Mouse (Mus musculus) thymus, postnatal 25 days (tissue): ENCODE data around the gene Gm9.
"Not testable (repeated sequence)": the region's sequence is repeated elsewhere in the genome, so short reads cannot be mapped to it uniquely, and the experiment has no call there.

Source experiments
- DNase-seq: peaks from one replicate; pipeline ENCODE4 v3.0.0; 2022

Gm9 gene

GRCm38 (mm10) chrX:37210941-37211340 lies at the start of gene Gm9:
Gene Gm9, minus strand, starts transcription at chrX:37211041.
- DNase-seq: no peak

- DNase-seq: not testable (repeated sequence)
Observed at GRCm38 (mm10) chrX:37249619-37250018, 38.8 kb upstream of the Gm9 start, which contains the start of gene Rhox3a. Gene Rhox3a, plus strand, starts transcription at chrX:37249919.

GRCm38 (mm10) chrX:37244676-37245075 lies 33.8 kb upstream of the Gm9 start, which contains the start of gene Rhox2a:
Gene Rhox2a, plus strand, starts transcription at chrX:37244976.
- DNase-seq: not testable (repeated sequence)

- not testable (repeated sequence) for DNase-seq
Observed at GRCm38 (mm10) chrX:37222158-37222557, 11.3 kb upstream of the Gm9 start, which contains the start of gene Rhox1. Gene Rhox1, minus strand, starts transcription at chrX:37222258.

GRCm38 (mm10) chrX:37198676-37199075 lies 12.2 kb downstream of the Gm9 start:
- DNase-seq: no peak

- DNase-seq: peak; percentile 5
Observed at GRCm38 (mm10) chrX:37191744-37192379, 19.0 kb downstream of the Gm9 start.

GRCm38 (mm10) chrX:37191105-37191743 lies 19.6 kb downstream of the Gm9 start, which contains the start of the genes Ndufa1 and Rnf113a1:
Gene Ndufa1, minus strand, starts transcription at chrX:37191163.
Gene Rnf113a1, plus strand, starts transcription at chrX:37191245.
- peak; percentile 83 for DNase-seq

GRCm38 (mm10) chrX:37190755-37191104 lies 20.1 kb downstream of the Gm9 start:
- no peak for DNase-seq

- not testable (repeated sequence) for DNase-seq
Observed at GRCm38 (mm10) chrX:37184401-37184800, 26.4 kb downstream of the Gm9 start.

GRCm38 (mm10) chrX:37168742-37169141 lies 42.1 kb downstream of the Gm9 start, which contains the start of gene Akap14:
Gene Akap14, minus strand, starts transcription at chrX:37168842.
- no peak for DNase-seq

GRCm38 (mm10) chrX:37167085-37167484 lies 43.8 kb downstream of the Gm9 start:
- DNase-seq: peak; percentile 25

- no peak for DNase-seq
Observed at GRCm38 (mm10) chrX:37163115-37163514, 47.7 kb downstream of the Gm9 start.

- peak; percentile 3 for DNase-seq
Observed at GRCm38 (mm10) chrX:37161169-37161568, 49.7 kb downstream of the Gm9 start.
